Mouse (Mus musculus) adrenal gland, adult (tissue): ENCODE results near the gene Rabgap1l.

Experiments
- DNase-seq, 2 experiments: peaks; one replicate each; pipeline ENCODE4 v3.0.0; 2022 to 2023; ENCODE audit warnings: low spot score in 1 of 2; ENCODE audit not compliant: inconsistent age in 2 of 2

Gene Rabgap1l

GRCm38 (mm10) chr1:160792686-160793355 lies at the start of gene Rabgap1l:
TSS of gene Rabgap1l (minus strand) at chr1:160793211.
- peak; percentile 87 to 95 for DNase-seq

GRCm38 (mm10) chr1:160842567-160842966 lies 49.6 kb upstream of the Rabgap1l start:
- DNase-seq, result no peak

- DNase-seq, result no peak
Measured at GRCm38 (mm10) chr1:160840618-160841017, 47.6 kb upstream of the Rabgap1l start.

GRCm38 (mm10) chr1:160839095-160839494 lies 46.1 kb upstream of the Rabgap1l start:
- DNase-seq, result no peak

GRCm38 (mm10) chr1:160834446-160834845 lies 41.4 kb upstream of the Rabgap1l start:
- no peak for DNase-seq

- DNase-seq, result no peak
Measured at GRCm38 (mm10) chr1:160832267-160833021, 39.4 kb upstream of the Rabgap1l start.

- no peak for DNase-seq
Measured at GRCm38 (mm10) chr1:160830608-160831498, 37.8 kb upstream of the Rabgap1l start.

- no peak for DNase-seq
Measured at GRCm38 (mm10) chr1:160825441-160825856, 32.4 kb upstream of the Rabgap1l start.

- no peak for DNase-seq
Measured at GRCm38 (mm10) chr1:160823638-160824037, 30.6 kb upstream of the Rabgap1l start.

- no peak for DNase-seq
Measured at GRCm38 (mm10) chr1:160814198-160814597, 21.2 kb upstream of the Rabgap1l start.

- DNase-seq, result no peak
Measured at GRCm38 (mm10) chr1:160812428-160812827, 19.4 kb upstream of the Rabgap1l start.

GRCm38 (mm10) chr1:160811930-160812329 lies 18.9 kb upstream of the Rabgap1l start:
- DNase-seq, result no peak

GRCm38 (mm10) chr1:160805268-160805667 lies 12.3 kb upstream of the Rabgap1l start:
- no peak for DNase-seq

GRCm38 (mm10) chr1:160799972-160800371 lies 7.0 kb upstream of the Rabgap1l start:
- no peak for DNase-seq

- DNase-seq, result no peak
Measured at GRCm38 (mm10) chr1:160795016-160795415, 2.0 kb upstream of the Rabgap1l start.

GRCm38 (mm10) chr1:160793791-160794757 lies 1.1 kb upstream of the Rabgap1l start:
- peak in 1 of 2 experiments; percentile 25 for DNase-seq

GRCm38 (mm10) chr1:160792156-160792685 lies 790 bp downstream of the Rabgap1l start:
- peak in 1 of 2 experiments; percentile 80 for DNase-seq

- no peak for DNase-seq
Measured at GRCm38 (mm10) chr1:160791381-160792155, 1.4 kb downstream of the Rabgap1l start.

GRCm38 (mm10) chr1:160790630-160791029 lies 2.4 kb downstream of the Rabgap1l start:
- DNase-seq, result no peak
